Mouse (Mus musculus): Measurements from ENCODE around the gene Acot8.
A peak's percentile ranks its signal among the peaks of the same experiment; 100 is the strongest.

Gene Acot8

DNA sequence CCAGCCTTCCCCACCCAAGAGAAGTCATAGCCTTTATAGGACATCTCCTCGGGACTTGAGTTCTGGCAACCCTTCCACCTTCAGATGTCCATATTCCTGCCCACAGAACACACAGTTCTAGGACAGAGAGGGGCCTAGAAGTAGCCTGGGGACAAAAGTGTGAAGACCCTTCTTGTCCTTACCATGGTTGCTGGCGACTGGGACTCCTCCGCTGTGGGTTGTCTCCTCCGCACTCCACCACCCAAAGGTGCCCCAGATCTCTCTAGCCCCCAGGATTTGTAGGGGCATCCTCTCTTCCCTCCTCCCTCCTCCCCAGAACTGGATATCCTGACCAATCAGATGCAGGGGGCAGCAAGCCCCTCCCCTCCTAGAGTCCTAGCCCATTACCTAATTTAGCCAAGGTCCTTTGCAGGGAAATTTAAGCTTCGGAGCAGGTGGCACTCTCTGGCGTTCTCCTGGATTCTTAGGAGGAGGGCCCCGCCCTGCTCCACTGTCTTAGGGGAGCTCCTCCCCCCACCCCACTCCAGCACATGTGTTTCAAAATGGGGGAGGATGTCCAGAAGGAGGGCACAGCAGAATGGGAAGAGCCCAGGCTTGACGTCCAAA lies 25.1 kb downstream of the Acot8 start, which contains the start of gene Tnnc2:
Tnnc2 (minus strand) TSS at position 487 of the 606 bp plus-strand sequence.
- DNase-seq = no peak

GRCm38 (mm10) chr2:164778809-164779208 lies 25.9 kb downstream of the Acot8 start:
- DNase-seq = peak; percentile 55 to 65

GRCm38 (mm10) chr2:164778015-164778287 lies 26.7 kb downstream of the Acot8 start:
- no peak for DNase-seq

- no peak for DNase-seq
Observed at GRCm38 (mm10) chr2:164777246-164778014, 27.3 kb downstream of the Acot8 start.

DNA sequence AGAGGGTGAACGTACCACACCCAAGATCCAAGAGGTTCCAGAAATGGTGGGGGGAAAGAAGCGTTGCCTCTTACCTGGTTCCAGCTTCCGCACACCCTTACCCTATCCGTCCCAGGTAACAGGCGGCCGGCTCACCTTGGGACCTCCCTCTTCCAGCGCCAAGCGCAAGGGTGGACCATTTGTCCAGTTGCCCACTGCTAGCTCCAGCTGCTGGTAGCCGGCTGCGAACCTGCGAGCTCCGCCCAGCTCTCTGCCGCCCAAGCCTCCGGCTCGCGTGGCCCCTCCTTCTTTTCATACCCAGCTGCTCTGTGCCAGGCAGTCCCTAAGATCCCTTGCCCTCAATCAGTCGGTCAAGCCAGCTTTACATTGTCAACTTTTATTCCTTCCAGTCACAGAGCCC lies 27.9 kb downstream of the Acot8 start:
- no peak for DNase-seq

GRCm38 (mm10) chr2:164776130-164776529 lies 28.6 kb downstream of the Acot8 start:
- DNase-seq = no peak

GRCm38 (mm10) chr2:164773989-164774364 lies 30.7 kb downstream of the Acot8 start:
- no peak for DNase-seq

- DNase-seq = no peak
Observed at GRCm38 (mm10) chr2:164773229-164773988, 31.3 kb downstream of the Acot8 start.

- DNase-seq = no peak
Observed at GRCm38 (mm10) chr2:164771123-164771522, 33.6 kb downstream of the Acot8 start.

- no peak for DNase-seq
Observed at GRCm38 (mm10) chr2:164770279-164770678, 34.4 kb downstream of the Acot8 start.

- DNase-seq = peak; percentile 99
Observed at GRCm38 (mm10) chr2:164769258-164770037, 35.2 kb downstream of the Acot8 start, which contains the start of gene Ube2c. Gene Ube2c, plus strand, starts transcription at chr2:164769898.

DNA sequence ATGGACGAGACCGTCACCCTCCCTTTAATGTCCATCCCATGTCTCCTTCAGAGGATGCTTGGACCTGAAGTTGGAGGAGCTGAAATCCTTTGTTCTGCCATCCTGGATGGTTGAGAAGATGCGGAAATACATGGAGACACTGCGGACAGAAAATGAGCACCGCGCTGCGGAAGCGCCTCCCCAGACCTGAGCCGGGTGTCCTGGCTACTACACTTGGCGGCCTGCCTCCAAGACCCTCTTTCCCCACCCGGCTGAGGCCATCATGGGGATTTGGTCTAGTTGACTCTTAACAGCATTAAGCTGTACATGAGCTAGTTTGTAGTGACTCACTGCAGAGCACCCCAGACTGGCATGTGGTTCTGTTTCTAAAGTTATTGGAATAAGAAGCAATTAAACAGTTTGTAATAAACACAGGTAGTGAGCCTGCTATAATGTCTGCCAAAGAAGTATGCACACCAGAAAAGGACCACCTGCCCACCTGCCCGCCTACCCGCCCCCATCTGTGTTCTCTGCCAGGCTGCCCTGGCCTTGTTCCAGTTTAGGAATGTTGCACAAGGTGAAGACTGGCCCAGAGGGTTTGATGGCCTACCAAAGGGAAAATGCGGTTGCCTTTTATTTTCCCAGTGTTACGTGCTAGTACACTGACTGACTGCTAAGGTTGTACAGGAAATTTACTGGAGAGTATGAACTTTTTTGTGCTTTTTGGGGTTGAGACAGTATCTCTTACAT lies 36.7 kb downstream of the Acot8 start:
- DNase-seq = peak; percentile 73 to 75

DNA sequence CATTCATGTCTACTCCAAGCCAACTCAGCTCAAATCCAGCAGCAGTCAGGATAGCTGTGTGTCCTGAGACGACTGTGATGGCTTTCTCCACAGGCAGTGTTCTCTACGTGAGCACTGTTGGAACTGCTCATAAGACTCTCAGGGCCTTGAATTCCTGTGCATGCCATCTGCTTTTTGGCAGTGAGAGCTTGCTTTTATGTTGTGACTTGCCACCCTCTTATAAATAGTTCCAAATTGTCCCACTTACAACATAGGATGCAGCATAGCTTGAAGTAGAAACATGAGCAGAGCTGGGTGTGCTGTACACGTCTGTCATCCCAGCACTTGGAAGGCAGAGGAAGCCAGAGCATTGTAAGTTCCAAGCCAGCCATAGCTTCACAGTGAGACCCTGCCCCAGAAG lies 38.8 kb downstream of the Acot8 start:
- no peak for DNase-seq

- no peak for DNase-seq
Observed at GRCm38 (mm10) chr2:164762593-164762992, 42.1 kb downstream of the Acot8 start.

- DNase-seq = no peak
Observed at GRCm38 (mm10) chr2:164761971-164762370, 42.7 kb downstream of the Acot8 start.

DNA sequence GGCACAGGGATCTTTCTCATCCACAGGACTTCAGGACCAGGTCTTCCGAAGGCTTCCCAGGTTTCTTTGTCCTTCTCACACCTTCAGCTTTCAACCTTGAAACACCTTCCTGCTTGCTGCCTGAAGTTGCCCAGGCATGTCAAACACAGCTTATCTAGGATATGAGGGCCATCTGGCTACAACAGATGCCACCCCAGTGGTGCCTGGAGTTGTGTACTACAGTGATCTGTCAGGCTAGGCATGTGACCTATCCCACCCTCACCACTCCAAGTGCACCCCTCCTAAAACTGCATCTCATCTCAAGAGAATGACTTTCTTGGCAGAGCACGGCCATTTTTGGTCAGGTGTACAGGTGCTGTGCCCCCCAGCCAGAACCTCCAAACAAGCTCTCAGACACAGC lies 43.2 kb downstream of the Acot8 start:
- DNase-seq = peak; percentile 38 to 41

GRCm38 (mm10) chr2:164760059-164760833 lies 44.4 kb downstream of the Acot8 start:
- DNase-seq = no peak

DNA sequence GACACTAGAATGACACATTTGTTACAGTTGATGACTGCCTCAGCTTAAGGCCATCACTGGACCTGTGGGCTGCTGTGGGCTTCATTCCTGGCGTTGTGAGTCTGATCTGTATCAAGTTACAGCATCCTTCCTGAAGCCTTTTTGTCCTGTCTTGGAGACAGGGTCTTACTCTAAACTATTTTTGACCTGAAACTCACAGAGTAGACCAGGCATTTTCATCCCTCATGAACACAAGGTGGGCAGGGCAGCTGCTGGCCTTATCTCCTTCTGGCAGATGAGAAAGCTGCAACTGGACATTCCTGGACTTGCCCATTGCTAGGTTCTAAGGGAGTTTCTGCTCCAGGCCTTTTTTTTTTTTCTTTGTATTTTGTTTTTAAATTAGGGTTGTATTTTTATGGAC lies 46.0 kb downstream of the Acot8 start:
- no peak for DNase-seq

DNA sequence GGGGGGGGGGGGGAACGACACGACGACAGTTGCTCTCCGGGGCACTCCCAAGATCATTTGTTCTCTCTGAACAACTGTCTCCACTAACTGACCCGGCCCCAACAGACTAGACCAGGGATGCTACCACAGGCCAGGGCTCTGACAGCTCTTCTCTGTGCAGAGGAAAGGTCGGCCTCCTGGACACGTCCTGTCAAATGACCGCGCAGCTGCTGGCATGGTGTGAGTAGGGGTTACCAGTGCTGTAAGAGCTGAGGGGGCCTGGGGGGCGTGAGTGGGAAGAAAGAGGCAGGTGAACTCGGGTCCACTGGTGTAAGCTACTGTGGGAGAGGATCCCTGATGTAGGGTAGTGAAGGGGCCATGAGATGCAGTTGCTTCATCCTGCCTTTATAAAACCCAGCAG lies 46.8 kb downstream of the Acot8 start:
- DNase-seq = no peak

DNA sequence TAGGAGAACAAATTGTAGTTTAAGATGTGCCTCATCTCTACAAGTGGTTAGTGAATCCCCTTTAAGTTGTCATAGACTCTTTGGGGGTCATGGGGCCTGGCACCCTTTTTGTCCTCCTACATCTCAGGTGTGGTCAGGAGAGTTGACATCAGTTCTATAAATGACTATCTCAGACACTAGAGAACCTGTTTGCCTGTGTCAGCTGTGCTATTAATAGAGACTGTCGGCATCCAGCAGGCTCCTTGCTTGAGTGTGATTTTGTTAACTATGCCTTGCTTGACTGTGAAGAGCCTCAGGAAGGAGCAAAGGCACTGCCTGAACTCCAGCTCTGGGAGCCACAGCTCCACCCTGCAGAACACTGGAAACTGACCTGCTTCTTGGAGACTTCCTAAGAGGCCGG lies 49.9 kb downstream of the Acot8 start:
- no peak for DNase-seq

DNA sequence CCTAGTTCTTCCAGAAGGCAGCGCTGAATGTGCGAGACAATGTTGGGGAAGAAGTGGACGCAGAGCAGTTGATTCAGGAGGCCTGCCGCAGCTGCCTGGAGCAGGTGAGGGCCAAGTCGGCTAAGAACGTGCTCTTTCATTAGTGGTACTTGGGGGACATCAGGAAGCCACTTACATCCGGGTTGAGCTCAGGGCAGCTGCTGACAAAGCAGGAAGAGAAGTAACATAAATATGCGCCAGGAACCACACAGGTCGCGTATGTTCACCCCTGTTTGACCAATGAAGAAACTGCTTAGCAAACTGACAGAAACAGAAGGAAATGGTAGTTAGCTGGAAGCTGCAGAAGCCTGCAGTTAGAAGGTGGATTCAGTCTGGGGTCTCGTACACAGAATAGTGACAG lies 50.6 kb downstream of the Acot8 start:
- no peak for DNase-seq

GRCm38 (mm10) chr2:164752454-164752853 lies 52.2 kb downstream of the Acot8 start:
- no peak for DNase-seq

Data from cerebellum, postnatal 14 days (tissue).